Mouse (Mus musculus): ENCODE measurements around the gene Susd6.

DNA sequence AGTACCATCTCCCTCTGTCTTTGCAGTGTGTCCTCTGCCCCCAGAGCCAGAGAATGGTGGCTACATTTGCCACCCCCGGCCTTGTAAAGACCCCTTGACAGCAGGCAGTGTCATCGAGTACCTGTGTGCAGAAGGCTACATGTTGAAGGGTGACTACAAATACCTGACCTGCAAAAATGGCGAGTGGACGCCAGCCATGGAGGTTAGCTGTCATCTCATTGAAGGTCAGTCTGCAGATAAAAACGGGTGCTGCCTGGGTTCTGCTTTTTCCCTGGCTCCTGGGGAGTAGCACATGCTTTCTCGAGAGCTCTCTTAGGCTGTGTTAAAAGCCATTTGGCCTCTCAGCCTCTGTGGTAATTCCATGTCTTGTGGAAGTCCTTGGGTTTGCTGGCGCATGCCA is 78.1 kb downstream of the Susd6 start:
- TF ChIP-seq CTCF (IDR thresholded peaks at IDR 0.05; ENCODE audit: borderline replicate concordance, insufficient read depth, low read depth, low read length): no peak
- TF ChIP-seq POLR2A (IDR thresholded peaks at IDR 0.05; ENCODE audit: borderline replicate concordance, insufficient read depth, low read length): no peak

All from cerebellum, adult 2 months (tissue).